11 mouse cellular contexts compared by ENCODE assay signal in the genomic region with DNA sequence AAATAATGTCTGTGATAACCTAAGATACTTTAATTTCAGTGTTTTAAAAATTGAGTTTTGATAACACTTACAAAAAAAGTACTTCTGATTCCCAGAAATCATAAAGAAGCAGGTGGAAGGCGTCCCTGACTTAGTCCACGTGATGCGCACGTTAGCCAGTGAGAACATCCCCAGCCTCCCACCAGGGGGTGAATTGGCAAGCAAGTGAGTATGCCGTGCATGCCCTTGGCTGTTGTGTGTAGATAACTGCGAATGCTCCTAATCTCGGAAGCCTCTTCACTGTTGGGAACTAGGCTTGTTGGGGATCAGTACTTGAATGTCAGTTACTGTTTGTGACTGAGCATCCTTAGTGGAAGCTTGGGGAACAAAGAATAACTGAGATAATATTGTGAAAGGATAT. TPM values are rescaled to one million over a fixed set of nuclear protein-coding genes. Genes with fewer than 3 reads are reported as not detected.
DNase-seq lines count a peak whose midpoint lies in the region; ATAC-seq lines count a peak whose summit lies in the region.
"Had no signal": no experiment of that assay in that cellular context is flagged by ENCODE, and none has a peak within 500 bp of the region (broad histone marks: within the 10 kb centered on the region; RNA-seq: fewer than 3 reads in every experiment).

No protein-coding gene starts in this region.

- no peaks in the 10 kb centered on the region for H3K27me3 ChIP-seq in embryonic facial prominence, embryonic 10.5 days (replicated peaks; ENCODE audit: low read depth, poor library complexity, severe bottlenecking)
- H3K27me3 ChIP-seq: heart, embryonic 15.5 days had no signal

- WGBS in embryonic facial prominence, embryonic 10.5 days = 76% methylated on average over 7 of the region's 7 CpGs

- no peaks in the 10 kb centered on the region for H3K9me3 ChIP-seq in embryonic facial prominence, embryonic 10.5 days
- H3K9me3 ChIP-seq: heart, embryonic 15.5 days had no signal

- H3K27ac ChIP-seq in embryonic facial prominence, embryonic 10.5 days (replicated peaks) = no peak overlapping the region
- H3K27ac ChIP-seq: heart, embryonic 15.5 days had no signal

- ATAC-seq in megakaryocyte progenitor cell, adult 5-6 weeks (replicated peaks; ENCODE audit: poor library complexity) = peak; percentile 100

- peak; percentile 34 to 45 for DNase-seq in heart, adult 18-20 months
- no peak for DNase-seq in heart, postnatal 25 days (ENCODE audit: low spot score)
- DNase-seq in Muller cell, postnatal 12 days (ENCODE audit: inconsistent ontology term) = peak; percentile 35
- DNase-seq in cerebellum, postnatal 25 days = peak; percentile 74 to 86
- no peak for DNase-seq in lung, postnatal 10 days
- DNase-seq in embryo, embryonic 10.5 days (ENCODE audit: low spot score) = no peak
- DNase-seq in embryonic facial prominence, embryonic 10.5 days (ENCODE audit: low spot score) = no peak
- DNase-seq: adrenal gland, postnatal 14 days; lung, postnatal 36 days had no signal

- H3K4me1 ChIP-seq in embryonic facial prominence, embryonic 10.5 days = no peaks in the 10 kb centered on the region

- no peak overlapping the region for H3K4me3 ChIP-seq in embryonic facial prominence, embryonic 10.5 days
- H3K4me3 ChIP-seq: heart, embryonic 15.5 days had no signal

- intact Hi-C loops in heart, postnatal 25 days (cut with DNase I) = no loop called here

- H3K36me3 ChIP-seq in embryonic facial prominence, embryonic 10.5 days (replicated peaks) = peaks cover 61% of the 10 kb centered on the region

RNA-seq across cellular contexts. Expression of a gene that starts 33.3 kb away (rescaled TPM):
- 100 to 1,000 TPM; 252 to 254 TPM for total RNA-seq in heart, adult 18-20 months (2021)
- total RNA-seq in heart, postnatal 25 days (2021) = 100 to 1,000 TPM; 217 to 223 TPM
- total RNA-seq in megakaryocyte progenitor cell, adult 5-6 weeks (2015) = 53.5 and 54.8 TPM in 2 replicates
- total RNA-seq in megakaryocyte progenitor cell, adult 5-6 weeks (2017) = 81.4 and 94.7 TPM in 2 replicates
- polyA plus RNA-seq in embryonic facial prominence, embryonic 10.5 days (2016; fragmentation: Nextera tagmentation; extraction: Ambion mirVana) = 53.0 and 57.8 TPM in 2 replicates

Comparison
In these comparisons a context has a peak if more than half of its experiments do, and no peak if none do; other contexts are left out.
1. DNase-seq: peak in heart, adult 18-20 months (2 of 2), Muller cell, postnatal 12 days (single experiment) and cerebellum, postnatal 25 days (2 of 2); none in heart, postnatal 25 days (single experiment), lung, postnatal 10 days (single experiment), embryo, embryonic 10.5 days (single experiment) and embryonic facial prominence, embryonic 10.5 days (single experiment).